Mouse (Mus musculus): ENCODE data around the gene Mrps18b. TPM values are rescaled to one million over a fixed set of nuclear protein-coding genes. Genes with fewer than 3 reads are reported as not detected.

Gene Mrps18b
- polyA plus RNA-seq, 1 experiment from 2014 or later = 63.6 TPM

GRCm38 (mm10) chr17:35909919-35910369 lies 6.2 kb downstream of the Mrps18b start, which contains the start of gene Atat1:
Gene Atat1, minus strand, starts transcription at chr17:35910075.
- H3K27me3 ChIP-seq (ENCODE audit: control insufficient read depth, insufficient read depth, low read length) = no peaks in the 10 kb centered on the region
- peaks cover 15% of the 10 kb centered on the region for H3K4me1 ChIP-seq (replicated peaks; ENCODE audit: control insufficient read depth, insufficient read depth, low read length)
- peak within 1 kb of the TSS; percentile 63 for H3K4me3 ChIP-seq (replicated peaks; ENCODE audit: low read length)
- H3K36me3 ChIP-seq (replicated peaks; ENCODE audit: control insufficient read depth, insufficient read depth) = peaks cover 60% of the 10 kb centered on the region
- ATAC-seq (ENCODE audit: low FRiP score) (peak; percentile 93), DNase-seq (ENCODE audit: low spot score) (peak; percentile 95)
- peak within 1 kb of the TSS; percentile 85 for H3K9ac ChIP-seq
- WGBS = 3% methylated on average over 25 of the region's 25 CpGs
- peak within 1 kb of the TSS; percentile 90 for H3K27ac ChIP-seq
- H3K9me3 ChIP-seq (ENCODE audit: control insufficient read depth, low read length) = no peaks in the 10 kb centered on the region
- peak within 1 kb of the TSS; percentile 75 for H3K4me2 ChIP-seq (replicated peaks)

- Histone ChIP-seq H3K9ac (peak overlapping the region; percentile 85), H3K27ac (peak overlapping the region; percentile 90), H3K4me1 (replicated peaks; ENCODE audit: control insufficient read depth, insufficient read depth, low read length) (peaks cover 15% of the 10 kb centered on the region), H3K27me3 (ENCODE audit: control insufficient read depth, insufficient read depth, low read length) (no peaks in the 10 kb centered on the region), H3K36me3 (replicated peaks; ENCODE audit: control insufficient read depth, insufficient read depth) (peaks cover 65% of the 10 kb centered on the region), H3K9me3 (ENCODE audit: control insufficient read depth, low read length) (no peaks in the 10 kb centered on the region), H3K4me3 (replicated peaks; ENCODE audit: low read length) (peak overlapping the region; percentile 63), H3K4me2 (replicated peaks) (peak overlapping the region; percentile 75)
- peak; percentile 41 for ATAC-seq (ENCODE audit: low FRiP score)
- no peak for DNase-seq (ENCODE audit: low spot score)
- WGBS = 21% methylated on average over 20 of the region's 20 CpGs
These were observed 6.8 kb downstream of the Mrps18b start for GRCm38 (mm10) chr17:35909186-35909918.

- peak overlapping the region; percentile 75 for H3K4me2 ChIP-seq (replicated peaks)
- ATAC-seq (ENCODE audit: low FRiP score) = no peak
- peaks cover 15% of the 10 kb centered on the region for H3K4me1 ChIP-seq (replicated peaks; ENCODE audit: control insufficient read depth, insufficient read depth, low read length)
- WGBS = 87% methylated on average over 2 of the region's 2 CpGs
- no peak for DNase-seq (ENCODE audit: low spot score)
- no peaks in the 10 kb centered on the region for H3K9me3 ChIP-seq (ENCODE audit: control insufficient read depth, low read length)
- no peak overlapping the region for H3K27ac ChIP-seq
- H3K4me3 ChIP-seq (replicated peaks; ENCODE audit: low read length) = peak overlapping the region; percentile 63; the same call in 1 of the 2 replicates
- H3K27me3 ChIP-seq (ENCODE audit: control insufficient read depth, insufficient read depth, low read length) = no peaks in the 10 kb centered on the region
- peaks cover 72% of the 10 kb centered on the region for H3K36me3 ChIP-seq (replicated peaks; ENCODE audit: control insufficient read depth, insufficient read depth)
- no peak overlapping the region for H3K9ac ChIP-seq
These were observed 8.6 kb downstream of the Mrps18b start for GRCm38 (mm10) chr17:35907609-35908008.

- Histone ChIP-seq H3K27ac (no peak overlapping the region), H3K4me3 (replicated peaks; ENCODE audit: low read length) (no peak overlapping the region), H3K9me3 (ENCODE audit: control insufficient read depth, low read length) (no peaks in the 10 kb centered on the region), H3K27me3 (ENCODE audit: control insufficient read depth, insufficient read depth, low read length) (no peaks in the 10 kb centered on the region), H3K4me1 (replicated peaks; ENCODE audit: control insufficient read depth, insufficient read depth, low read length) (peaks cover 15% of the 10 kb centered on the region), H3K9ac (no peak overlapping the region), H3K4me2 (replicated peaks) (no peak overlapping the region), H3K36me3 (replicated peaks; ENCODE audit: control insufficient read depth, insufficient read depth) (peaks cover 83% of the 10 kb centered on the region)
- ATAC-seq (ENCODE audit: low FRiP score) (no peak), DNase-seq (ENCODE audit: low spot score) (no peak)
- WGBS = 97% methylated on average over 1 of the region's 1 CpGs
These were observed 10.6 kb downstream of the Mrps18b start for GRCm38 (mm10) chr17:35905587-35905986.

GRCm38 (mm10) chr17:35903992-35904355 lies 12.2 kb downstream of the Mrps18b start:
- Histone ChIP-seq H3K4me3 (replicated peaks; ENCODE audit: low read length) (no peak overlapping the region), H3K4me1 (replicated peaks; ENCODE audit: control insufficient read depth, insufficient read depth, low read length) (peaks cover 13% of the 10 kb centered on the region), H3K9ac (no peak overlapping the region), H3K36me3 (replicated peaks; ENCODE audit: control insufficient read depth, insufficient read depth) (peaks cover 99% of the 10 kb centered on the region), H3K9me3 (ENCODE audit: control insufficient read depth, low read length) (no peaks in the 10 kb centered on the region), H3K4me2 (replicated peaks) (no peak overlapping the region), H3K27me3 (ENCODE audit: control insufficient read depth, insufficient read depth, low read length) (no peaks in the 10 kb centered on the region), H3K27ac (no peak overlapping the region)
- DNase-seq (ENCODE audit: low spot score) = no peak
- 84% methylated on average over 4 of the region's 4 CpGs for WGBS
- ATAC-seq (ENCODE audit: low FRiP score) = no peak

- H3K4me3 ChIP-seq (replicated peaks; ENCODE audit: low read length) = no peak overlapping the region
- no peak overlapping the region; the same call in 1 of the 2 replicates for H3K9ac ChIP-seq
- H3K4me2 ChIP-seq (replicated peaks) = no peak overlapping the region
- no peaks in the 10 kb centered on the region for H3K9me3 ChIP-seq (ENCODE audit: control insufficient read depth, low read length)
- DNase-seq (ENCODE audit: low spot score) (no peak), ATAC-seq (ENCODE audit: low FRiP score) (no peak)
- no peaks in the 10 kb centered on the region for H3K27me3 ChIP-seq (ENCODE audit: control insufficient read depth, insufficient read depth, low read length)
- H3K27ac ChIP-seq = no peak overlapping the region
- H3K4me1 ChIP-seq (replicated peaks; ENCODE audit: control insufficient read depth, insufficient read depth, low read length) = peaks cover 8% of the 10 kb centered on the region
- WGBS = 92% methylated on average over 9 of the region's 9 CpGs
- H3K36me3 ChIP-seq (replicated peaks; ENCODE audit: control insufficient read depth, insufficient read depth) = peaks cover 99% of the 10 kb centered on the region
These were observed 12.7 kb downstream of the Mrps18b start for GRCm38 (mm10) chr17:35903343-35903991.

GRCm38 (mm10) chr17:35900636-35901035 lies 15.6 kb downstream of the Mrps18b start:
- Histone ChIP-seq H3K9ac (no peak overlapping the region), H3K36me3 (replicated peaks; ENCODE audit: control insufficient read depth, insufficient read depth) (peaks cover 79% of the 10 kb centered on the region), H3K4me2 (replicated peaks) (no peak overlapping the region), H3K4me3 (replicated peaks; ENCODE audit: low read length) (no peak overlapping the region), H3K27me3 (ENCODE audit: control insufficient read depth, insufficient read depth, low read length) (no peaks in the 10 kb centered on the region), H3K27ac (no peak overlapping the region), H3K9me3 (ENCODE audit: control insufficient read depth, low read length) (no peaks in the 10 kb centered on the region), H3K4me1 (replicated peaks; ENCODE audit: control insufficient read depth, insufficient read depth, low read length) (peaks cover 17% of the 10 kb centered on the region)
- 96% methylated on average over 3 of the region's 3 CpGs for WGBS
- no peak for ATAC-seq (ENCODE audit: low FRiP score)
- DNase-seq (ENCODE audit: low spot score) = no peak

GRCm38 (mm10) chr17:35897644-35898573 lies 18.3 kb downstream of the Mrps18b start:
- Histone ChIP-seq H3K4me1 (replicated peaks; ENCODE audit: control insufficient read depth, insufficient read depth, low read length) (peaks cover 18% of the 10 kb centered on the region), H3K9me3 (ENCODE audit: control insufficient read depth, low read length) (no peaks in the 10 kb centered on the region), H3K4me2 (replicated peaks) (peak overlapping the region; percentile 100), H3K9ac (peak overlapping the region; percentile 95), H3K36me3 (replicated peaks; ENCODE audit: control insufficient read depth, insufficient read depth) (peaks cover 66% of the 10 kb centered on the region), H3K4me3 (replicated peaks; ENCODE audit: low read length) (peak overlapping the region; percentile 81), H3K27ac (peak overlapping the region; percentile 90), H3K27me3 (ENCODE audit: control insufficient read depth, insufficient read depth, low read length) (no peaks in the 10 kb centered on the region)
- WGBS = 47% methylated on average over 23 of the region's 23 CpGs
- peak; percentile 46 for ATAC-seq (ENCODE audit: low FRiP score)
- no peak for DNase-seq (ENCODE audit: low spot score)

Data from hindbrain, embryonic 14.5 days (tissue).